8 mouse cellular contexts compared by ENCODE assay signal in the genomic region with DNA sequence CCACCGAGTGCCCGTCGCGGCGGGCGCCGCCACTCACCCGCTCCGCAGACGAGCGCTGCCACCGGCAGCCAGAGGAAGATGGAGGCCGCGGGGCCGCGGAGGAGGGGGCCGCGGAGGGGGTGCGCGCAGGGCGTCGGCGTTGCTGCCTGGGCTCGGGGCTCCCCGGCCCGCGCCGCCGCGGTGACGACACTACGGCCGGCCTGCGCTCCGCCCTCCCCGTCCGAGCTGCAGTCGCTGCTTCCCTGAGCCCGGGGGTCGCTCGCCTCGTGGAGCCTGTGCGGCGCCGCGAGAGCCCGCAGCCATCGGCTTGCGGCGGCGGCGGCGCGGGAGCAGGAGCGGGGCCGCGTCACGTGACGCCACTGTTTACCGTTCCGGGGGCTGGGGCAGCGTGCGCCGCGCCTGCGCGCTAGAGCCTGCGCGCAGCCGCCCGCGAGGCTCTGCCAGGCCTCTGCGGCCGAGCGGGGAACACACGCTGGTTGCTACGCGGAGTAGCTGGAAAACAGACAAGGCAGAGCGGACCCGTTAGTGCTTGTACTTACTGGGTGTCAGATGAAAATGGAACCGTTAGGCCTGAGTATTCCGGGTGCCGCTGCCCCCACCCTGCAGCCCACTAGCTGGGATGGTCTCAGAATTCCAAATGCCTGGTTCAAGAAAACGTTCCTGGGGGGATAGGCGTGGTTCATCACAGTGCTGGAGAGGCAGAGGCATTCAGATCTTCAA. TPM values are rescaled to one million over a fixed set of nuclear protein-coding genes. Genes with fewer than 3 reads are reported as not detected.
DNase-seq lines count a peak whose midpoint lies in the region; ATAC-seq and TF ChIP-seq lines count a peak whose summit lies in the region.

A gene (minus strand): TSS at position 381 of the 720 bp plus-strand sequence.

- peaks cover 3 to 29% of the 10 kb centered on the region in 2 experiments; a peak in 3 of 4 replicates for H3K4me1 ChIP-seq in CH12.LX (ENCODE audit: control insufficient read depth in 1 of 2, insufficient read depth in 2 of 2)
- H3K4me1 ChIP-seq in forebrain, embryonic 12.5 days, result peaks cover 17% of the 10 kb centered on the region
- H3K4me1 ChIP-seq in heart, postnatal 0 days (ENCODE audit: control insufficient read depth, insufficient read depth), result peaks cover 6% of the 10 kb centered on the region
- H3K4me1 ChIP-seq in liver, embryonic 16.5 days (ENCODE audit: control insufficient read depth, low read depth, low read length), result peaks cover 10% of the 10 kb centered on the region
- H3K4me1 ChIP-seq in neural tube, embryonic 13.5 days (replicated peaks), result peaks cover 38% of the 10 kb centered on the region
- H3K4me1 ChIP-seq in testis, adult 2 months (ENCODE audit: control insufficient read depth, insufficient read depth, low read length), result no peaks in the 10 kb centered on the region; the same call in none of the 2 replicates

- peak; percentile 84 for TF ChIP-seq POLR2A in CH12.LX (IDR thresholded peaks at IDR 0.05; ENCODE audit: low read depth, low read length)
- peak; percentile 57 for TF ChIP-seq POLR2A in testis, adult 2 months (IDR thresholded peaks at IDR 0.05; ENCODE audit: control insufficient read depth, low read depth, low read length)

- peak; percentile 95 for ATAC-seq in forebrain, embryonic 12.5 days (ENCODE audit: low FRiP score)
- ATAC-seq in heart, postnatal 0 days (ENCODE audit: insufficient read depth, low read depth), result peak; percentile 93
- ATAC-seq in liver, embryonic 16.5 days (ENCODE audit: low read depth), result peak; percentile 90
- peak; percentile 95 for ATAC-seq in neural tube, embryonic 13.5 days (ENCODE audit: low read depth)

- H3K27me3 ChIP-seq in CH12.LX (replicated peaks), result no peaks in the 10 kb centered on the region
- no peaks in the 10 kb centered on the region for H3K27me3 ChIP-seq in forebrain, embryonic 12.5 days
- H3K27me3 ChIP-seq in heart, postnatal 0 days (ENCODE audit: control insufficient read depth, insufficient read depth, low read length), result no peaks in the 10 kb centered on the region
- H3K27me3 ChIP-seq in liver, embryonic 16.5 days (ENCODE audit: control insufficient read depth, insufficient read depth, low read depth, low read length), result no peaks in the 10 kb centered on the region
- H3K27me3 ChIP-seq in neural tube, embryonic 13.5 days, result no peaks in the 10 kb centered on the region
- no peaks in the 10 kb centered on the region for H3K27me3 ChIP-seq in testis, adult 2 months (ENCODE audit: control insufficient read depth, insufficient read depth, low read length)

- under 1% methylated on average over 58 of the region's 85 CpGs for WGBS in forebrain, embryonic 12.5 days
- WGBS in heart, postnatal 0 days, result under 1% methylated on average over 58 of the region's 85 CpGs
- under 1% methylated on average over 63 of the region's 85 CpGs for WGBS in liver, embryonic 16.5 days (ENCODE audit: insufficient replicate concordance)
- under 1% methylated on average over 58 of the region's 85 CpGs for WGBS in neural tube, embryonic 13.5 days

- H3K4me3 ChIP-seq in CH12.LX (replicated peaks in 1 of 3; ENCODE audit: low read depth in 2 of 3, low read length in 2 of 3, poor library complexity in 1 of 3), result peak within 1 kb of the TSS; percentile 76 to 91 (median 79)
- peak within 1 kb of the TSS; percentile 91 for H3K4me3 ChIP-seq in forebrain, embryonic 12.5 days (replicated peaks)
- H3K4me3 ChIP-seq in heart, postnatal 0 days (ENCODE audit: low read depth, low read length), result peak within 1 kb of the TSS; percentile 81
- H3K4me3 ChIP-seq in liver, embryonic 16.5 days (ENCODE audit: low read depth, low read length), result peak within 1 kb of the TSS; percentile 89
- H3K4me3 ChIP-seq in neural tube, embryonic 13.5 days, result peak within 1 kb of the TSS; percentile 92
- H3K4me3 ChIP-seq in testis, adult 2 months (ENCODE audit: control insufficient read depth, low read depth, low read length), result peak within 1 kb of the TSS; percentile 84

- peaks cover 38% of the 10 kb centered on the region for H3K79me2 ChIP-seq in CH12.LX (replicated peaks; ENCODE audit: control insufficient read depth, extremely low read depth, insufficient read depth, poor library complexity, severe bottlenecking)

- H3K36me3 ChIP-seq in CH12.LX (replicated peaks in 1 of 2; ENCODE audit: control insufficient read depth in 1 of 2, insufficient read depth in 1 of 2, low read length in 1 of 2), result peaks cover 0 to 5% of the 10 kb centered on the region in 2 experiments
- no peaks in the 10 kb centered on the region; the same call in 1 of the 2 replicates for H3K36me3 ChIP-seq in forebrain, embryonic 12.5 days (replicated peaks)
- no peaks in the 10 kb centered on the region for H3K36me3 ChIP-seq in heart, postnatal 0 days (replicated peaks; ENCODE audit: control insufficient read depth, insufficient read depth, low read length)
- no peaks in the 10 kb centered on the region for H3K36me3 ChIP-seq in liver, embryonic 16.5 days (ENCODE audit: control insufficient read depth, insufficient read depth)
- no peaks in the 10 kb centered on the region for H3K36me3 ChIP-seq in neural tube, embryonic 13.5 days
- H3K36me3 ChIP-seq in testis, adult 2 months (ENCODE audit: control insufficient read depth, insufficient read depth, low read length), result no peaks in the 10 kb centered on the region

- TF ChIP-seq RAD21 in CH12.LX (IDR thresholded peaks at IDR 0.05; ENCODE audit: low read depth, low read length), result no peak

- dilution Hi-C loops in CH12.LX (cut with MboI; ENCODE audit: extremely low pct_ligation_motif_present, extremely low pct_unique_long_range_greater_than_20kb, low sequenced_read_pairs), result no loop called here

- H3K27ac ChIP-seq in CH12.LX (ENCODE audit: insufficient read depth, low read depth), result peak within 1 kb of the TSS; percentile 93
- H3K27ac ChIP-seq in forebrain, embryonic 12.5 days, result peak within 1 kb of the TSS; percentile 100
- H3K27ac ChIP-seq in heart, postnatal 0 days (ENCODE audit: low read depth), result peak within 1 kb of the TSS; percentile 98
- H3K27ac ChIP-seq in liver, embryonic 16.5 days (ENCODE audit: low read length), result peak within 1 kb of the TSS; percentile 94
- peak within 1 kb of the TSS; percentile 99 for H3K27ac ChIP-seq in neural tube, embryonic 13.5 days (replicated peaks)
- peak within 1 kb of the TSS; percentile 84 for H3K27ac ChIP-seq in testis, adult 2 months (ENCODE audit: control insufficient read depth, insufficient read depth, low read depth, low read length)

- DNase-seq in CH12.LX (ENCODE audit: extremely low read depth), result peak; percentile 81
- peak; percentile 71 for DNase-seq in c-Kit-positive CD71-positive TER-119-negative erythroid progenitor cells, embryonic 14.5 days (ENCODE audit: low read depth)
- DNase-seq in heart, postnatal 0 days (ENCODE audit: low spot score), result peak; percentile 93
- DNase-seq in kidney, postnatal 4 days, result peak; percentile 92 to 95

- H3K4me2 ChIP-seq in CH12.LX (ENCODE audit: insufficient read depth, low read depth, poor library complexity, severe bottlenecking), result peak within 1 kb of the TSS; percentile 93
- H3K4me2 ChIP-seq in forebrain, embryonic 12.5 days, result peak within 1 kb of the TSS; percentile 56
- H3K4me2 ChIP-seq in heart, postnatal 0 days (ENCODE audit: low read depth, low read length), result peak within 1 kb of the TSS; percentile 73
- peak within 1 kb of the TSS; percentile 81 for H3K4me2 ChIP-seq in liver, embryonic 16.5 days (ENCODE audit: low read depth, low read length)
- peak within 1 kb of the TSS; percentile 62 for H3K4me2 ChIP-seq in neural tube, embryonic 13.5 days

- H3K9ac ChIP-seq in CH12.LX (ENCODE audit: insufficient read depth, low read depth), result peak within 1 kb of the TSS; percentile 96
- H3K9ac ChIP-seq in forebrain, embryonic 12.5 days, result peak within 1 kb of the TSS; percentile 96
- H3K9ac ChIP-seq in heart, postnatal 0 days (replicated peaks; ENCODE audit: low read depth, low read length), result peak within 1 kb of the TSS; percentile 86
- H3K9ac ChIP-seq in liver, embryonic 16.5 days (ENCODE audit: low read depth, low read length), result peak within 1 kb of the TSS; percentile 92
- H3K9ac ChIP-seq in neural tube, embryonic 13.5 days, result peak within 1 kb of the TSS; percentile 95

- H3K9me3 ChIP-seq in CH12.LX (replicated peaks; ENCODE audit: low read length), result no peaks in the 10 kb centered on the region
- H3K9me3 ChIP-seq in forebrain, embryonic 12.5 days, result no peaks in the 10 kb centered on the region
- no peaks in the 10 kb centered on the region for H3K9me3 ChIP-seq in heart, postnatal 0 days (replicated peaks; ENCODE audit: control insufficient read depth, low read length)
- H3K9me3 ChIP-seq in liver, embryonic 16.5 days (replicated peaks; ENCODE audit: control insufficient read depth, low read length), result no peaks in the 10 kb centered on the region
- H3K9me3 ChIP-seq in neural tube, embryonic 13.5 days, result no peaks in the 10 kb centered on the region

- no peak for TF ChIP-seq CTCF in CH12.LX (conservative IDR thresholded peaks at IDR 0.05 in 1 of 2, IDR thresholded peaks at IDR 0.05 in 1 of 2; ENCODE audit: low read depth in 2 of 2, low read length in 2 of 2)
- no peak for TF ChIP-seq CTCF in heart, postnatal 0 days (IDR thresholded peaks at IDR 0.05; ENCODE audit: low read depth)
- TF ChIP-seq CTCF in testis, adult 2 months (IDR thresholded peaks at IDR 0.05; ENCODE audit: control insufficient read depth, insufficient read depth, insufficient replicate concordance, low read depth, low read length), result no peak

- in situ Hi-C loops in CH12.LX (cut with MboI; ENCODE audit: low pct_ligation_motif_present, low pct_unique_long_range_greater_than_20kb, low sequenced_read_pairs), result no loop called here

- no peak for TF ChIP-seq EP300 in CH12.LX (IDR thresholded peaks at IDR 0.05; ENCODE audit: low read length)
- TF ChIP-seq EP300 in heart, postnatal 0 days (IDR thresholded peaks at IDR 0.05; ENCODE audit: low read depth), result no peak

TF ChIP-seq in CH12.LX, 34 proteins besides CTCF, POLR2A, EP300 and RAD21 (continues in another document):
- peak; percentile 71 for TF ChIP-seq MXI1 (IDR thresholded peaks at IDR 0.05; ENCODE audit: low read depth, low read length)
- TF ChIP-seq USF2 (conservative IDR thresholded peaks at IDR 0.05; ENCODE audit: low read depth, low read length), result peak; percentile 84
- TF ChIP-seq TCF12 (IDR thresholded peaks at IDR 0.05; ENCODE audit: low read depth, low read length), result peak; percentile 57; the same call in 1 of the 2 replicates
- peak; percentile 94 for TF ChIP-seq USF1 (IDR thresholded peaks at IDR 0.05; ENCODE audit: low read depth, low read length)

RNA-seq across cellular contexts. Expression of the gene that starts here (rescaled TPM):
- total RNA-seq in CH12.LX (2012; rRNA removed) (38.8 and 39.8 TPM in 2 replicates), CH12.LX (2014; rRNA removed) (40.6 and 47.7 TPM in 2 replicates)
- 43.3 and 54.1 TPM in 2 replicates for polyA plus RNA-seq in CH12.LX (2012; ENCODE audit: insufficient read length, low read depth)
- polyA plus RNA-seq in forebrain, embryonic 12.5 days (2016; fragmentation: Nextera tagmentation; extraction: Ambion mirVana), result 47.5 and 50.3 TPM in 2 replicates
- total RNA-seq in heart, postnatal 0 days (2014; rRNA removed; ENCODE audit: low replicate concordance), result 30.6 and 37.8 TPM in 2 replicates
- 17.7 and 18.3 TPM in 2 replicates for polyA plus RNA-seq in heart, postnatal 0 days (2015; fragmentation: Nextera tagmentation; extraction: Ambion mirVana)
- 11.3 and 12.5 TPM in 2 replicates for polyA plus RNA-seq in liver, embryonic 16.5 days (2015; fragmentation: Nextera tagmentation; extraction: Ambion mirVana)
- 38.5 and 48.1 TPM in 2 replicates for polyA plus RNA-seq in neural tube, embryonic 13.5 days (2015; fragmentation: Nextera tagmentation; extraction: Ambion mirVana)
- 9.4 and 11.0 TPM in 2 replicates for polyA plus RNA-seq in testis, adult 2 months (2012; rRNA removed)

Comparison
In these comparisons a context has a peak if more than half of its experiments do, and no peak if none do; other contexts are left out.
1. Peak in every context shown above with its lines: DNase-seq, ATAC-seq, H3K4me3 ChIP-seq and H3K27ac ChIP-seq.